Mouse (Mus musculus): Measurements from ENCODE around the gene Il17f. TPM values are rescaled to one million over a fixed set of nuclear protein-coding genes. Genes with fewer than 3 reads are reported as not detected.

The Il17f gene
- polyA plus RNA-seq (2012; rRNA removed; ENCODE audit: low replicate concordance) = not detected in 2 replicates

DNA sequence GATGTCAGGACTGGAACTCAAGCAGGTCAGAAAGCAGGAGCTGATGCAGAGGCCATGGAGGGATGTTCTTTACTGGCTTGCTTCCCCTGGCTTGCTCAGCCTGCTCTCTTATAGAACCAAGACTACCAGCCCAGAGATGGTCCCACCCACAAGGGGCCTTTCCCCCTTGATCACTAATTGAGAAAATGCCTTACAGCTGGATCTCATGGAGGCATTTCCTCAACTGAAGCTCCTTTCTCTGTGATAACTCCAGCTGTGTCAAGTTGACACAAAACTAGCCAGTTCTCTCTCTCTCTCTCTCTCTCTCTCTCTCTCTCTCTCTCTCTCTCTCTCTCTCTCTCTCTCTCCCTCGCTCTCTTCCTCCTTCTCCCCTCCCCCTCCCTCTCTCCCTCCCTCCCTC is at the start of gene Il17f:
TSS of gene Il17f (minus strand) at position 101 of the 400 bp plus-strand sequence.

DNA sequence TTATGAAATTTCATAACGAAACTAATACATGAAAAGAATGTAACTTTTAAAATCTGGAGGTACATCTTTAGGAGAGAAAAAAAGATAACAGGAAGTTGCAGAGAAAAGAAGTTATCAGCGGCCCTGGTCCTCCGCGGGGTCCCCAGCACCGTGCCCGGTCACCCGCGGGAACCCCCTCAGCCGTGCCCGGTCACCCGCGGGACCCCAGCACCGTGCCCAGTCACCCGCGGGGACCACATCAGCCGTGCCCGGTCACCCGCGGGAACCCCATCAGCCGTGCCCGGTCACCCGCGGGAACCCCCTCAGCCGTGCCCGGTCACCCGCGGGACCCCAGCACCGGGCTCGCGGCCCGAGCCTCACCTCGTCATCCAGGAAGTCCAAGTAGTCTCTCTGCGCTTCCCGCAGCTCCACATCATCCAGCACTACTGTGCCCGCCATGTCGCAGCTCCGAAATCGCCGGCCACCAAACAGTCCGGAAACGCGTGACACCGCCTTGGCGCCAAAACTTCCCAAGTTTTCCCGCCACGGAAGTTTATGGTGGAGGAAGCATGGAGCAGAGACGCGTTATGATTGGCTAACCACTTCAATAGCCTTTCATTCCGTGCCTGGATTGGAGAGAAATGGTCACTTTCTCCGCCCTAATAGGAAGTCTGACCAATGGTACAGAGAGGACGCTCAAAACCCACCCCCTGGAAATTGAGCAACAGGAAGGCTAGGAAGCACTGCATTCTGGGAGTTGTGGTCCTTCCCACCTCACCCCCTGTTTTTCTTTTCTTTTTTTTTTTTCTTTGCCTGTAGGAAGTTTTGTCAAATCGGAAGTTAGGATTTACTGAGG is 29.6 kb upstream of the Il17f start, which contains the start of gene Mcm3:
TSS of gene Mcm3 (minus strand) at position 542 of the 835 bp plus-strand sequence.

GRCm38 (mm10) chr1:20730903-20731302 is 59.5 kb downstream of the Il17f start, which contains the start of gene Il17a:
Gene Il17a (plus strand): TSS chr1:20730905.

Other genes with a start within 250 kb of the Il17f start
- gene Pkhd1, start 172.6 kb downstream of the Il17f start, polyA plus RNA-seq (2012; rRNA removed; ENCODE audit: low replicate concordance) = 0.01 TPM in 2 replicates
- not detected in 2 replicates for gene Il17a, start 59.7 kb downstream of the Il17f start, polyA plus RNA-seq (2012; rRNA removed; ENCODE audit: low replicate concordance)
- 9.5 and 11.4 TPM in 2 replicates for gene Mcm3, start 29.7 kb upstream of the Il17f start, polyA plus RNA-seq (2012; rRNA removed; ENCODE audit: low replicate concordance)
- gene Paqr8, start 100.0 kb upstream of the Il17f start, polyA plus RNA-seq (2012; rRNA removed; ENCODE audit: low replicate concordance) = 4.6 and 6.2 TPM in 2 replicates
- 1.6 and 3.2 TPM in 2 replicates for gene Efhc1, start 161.0 kb upstream of the Il17f start, polyA plus RNA-seq (2012; rRNA removed; ENCODE audit: low replicate concordance)